Mouse (Mus musculus) brain, adult 10 weeks (tissue): Measurements from ENCODE around the gene 1700001F09Rik. TPM values are rescaled to one million over a fixed set of nuclear protein-coding genes. Genes with fewer than 3 reads are reported as not detected.

ENCODE experiments used
- polyA plus RNA-seq: library from polyadenylated mRNA; stranded (reverse); fragments of 350-450 nt; fragmentation: Illumina TruSeq; extraction: RNeasy Lipid Tissue Mini Kit (QIAGEN cat#74804); gene quantifications from one replicate; pipeline ENCODE4 v1.2.3, GENCODE M21; 2015; ENCODE audit warnings: low read depth, low replicate concordance

Gene 1700001F09Rik
- polyA plus RNA-seq = not detected

GRCm38 (mm10) chr14:43347711-43348110 lies at the start of gene 1700001F09Rik:
Gene 1700001F09Rik, minus strand, starts transcription at chr14:43347811.

DNA sequence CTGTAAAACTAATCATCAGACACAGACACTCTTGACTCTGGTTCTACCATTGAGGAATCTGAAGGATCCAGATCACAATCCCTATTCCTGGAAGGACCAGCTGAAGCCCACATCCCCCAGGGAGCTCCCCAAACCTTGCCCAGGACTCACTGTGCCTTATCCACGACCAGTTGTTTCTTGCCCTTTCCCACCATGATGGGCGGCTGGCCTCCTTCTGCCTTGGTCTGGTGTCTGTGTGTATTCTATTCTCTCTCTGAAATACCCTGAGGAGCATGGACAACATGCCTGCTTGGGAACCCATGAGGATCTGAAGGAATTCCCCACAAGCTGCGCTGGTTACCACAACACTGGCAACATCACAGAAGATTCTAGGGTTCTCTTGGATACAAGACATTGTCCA lies 54.1 kb downstream of the 1700001F09Rik start, which contains the start of gene Gm8127:
Gene Gm8127, minus strand, starts transcription at position 330 of the 400 bp plus-strand sequence.

Other genes starting within 250 kb of the 1700001F09Rik start
- 0.76 TPM for gene Gm8104, start 247.2 kb downstream of the 1700001F09Rik start, polyA plus RNA-seq
- not detected for gene Gm7233, start 167.9 kb downstream of the 1700001F09Rik start, polyA plus RNA-seq
- not detected for gene Gm8122, start 112.5 kb downstream of the 1700001F09Rik start, polyA plus RNA-seq
- gene Gm8126, start 89.2 kb downstream of the 1700001F09Rik start, polyA plus RNA-seq = not detected
- not detected for gene Gm9732, start 72.8 kb downstream of the 1700001F09Rik start, polyA plus RNA-seq
- gene Gm8127, start 54.0 kb downstream of the 1700001F09Rik start, polyA plus RNA-seq = not detected
- not detected for gene Gm8138, start 68.5 kb upstream of the 1700001F09Rik start, polyA plus RNA-seq
- not detected for gene Gm5799, start 195.8 kb upstream of the 1700001F09Rik start, polyA plus RNA-seq
- not detected for gene Gm17654, start 231.3 kb upstream of the 1700001F09Rik start, polyA plus RNA-seq